Mouse (Mus musculus): Measurements from ENCODE around the gene Ahsa1. TPM values are rescaled to one million over a fixed set of nuclear protein-coding genes. Genes with fewer than 3 reads are reported as not detected.
"Not testable (repeated sequence)": the region's sequence is repeated elsewhere in the genome, so short reads cannot be mapped to it uniquely, and the experiment has no call there.

The Ahsa1 gene
- polyA plus RNA-seq, 1 experiment, result 60.9 TPM

- 61% methylated on average over 3 of the region's 3 CpGs for WGBS
- no peak for DNase-seq (ENCODE audit: low read depth, low spot score)
Observed at GRCm38 (mm10) chr12:87279350-87279749, 13.1 kb downstream of the Ahsa1 start.

GRCm38 (mm10) chr12:87279879-87280278, 13.6 kb downstream of the Ahsa1 start:
- no peak for DNase-seq (ENCODE audit: low read depth, low spot score)

GRCm38 (mm10) chr12:87281766-87282165, 15.5 kb downstream of the Ahsa1 start:
- DNase-seq (ENCODE audit: low read depth, low spot score), result no peak
- WGBS, result 54% methylated on average over 1 of the region's 1 CpGs

More at GRCm38 (mm10) chr12:87279879-87280278, 13.6 kb downstream of the Ahsa1 start:
- 63% methylated on average over 14 of the region's 14 CpGs for WGBS

- WGBS, result 92% methylated on average over 4 of the region's 4 CpGs
- DNase-seq (ENCODE audit: low read depth, low spot score), result no peak
Observed at GRCm38 (mm10) chr12:87282743-87283142, 16.5 kb downstream of the Ahsa1 start.

- WGBS, result 88% methylated on average over 7 of the region's 7 CpGs
- no peak for DNase-seq (ENCODE audit: low read depth, low spot score)
Observed at GRCm38 (mm10) chr12:87283706-87284105, 17.4 kb downstream of the Ahsa1 start.

GRCm38 (mm10) chr12:87284268-87284667, 18.0 kb downstream of the Ahsa1 start:
- DNase-seq (ENCODE audit: low read depth, low spot score), result no peak
- 61% methylated on average over 4 of the region's 4 CpGs for WGBS

- no peak for DNase-seq (ENCODE audit: low read depth, low spot score)
- 68% methylated on average over 5 of the region's 5 CpGs for WGBS
Observed at GRCm38 (mm10) chr12:87284726-87285125, 18.4 kb downstream of the Ahsa1 start.

GRCm38 (mm10) chr12:87289100-87289499, 22.8 kb downstream of the Ahsa1 start:
- DNase-seq (ENCODE audit: low read depth, low spot score), result no peak
- WGBS, result 89% methylated on average over 5 of the region's 5 CpGs

GRCm38 (mm10) chr12:87293934-87294333, 27.7 kb downstream of the Ahsa1 start:
- WGBS, result 75% methylated on average over 6 of the region's 6 CpGs
- DNase-seq (ENCODE audit: low read depth, low spot score), result no peak

GRCm38 (mm10) chr12:87299037-87299656, 32.9 kb downstream of the Ahsa1 start:
- DNase-seq (ENCODE audit: low read depth, low spot score), result no peak
- WGBS, result 12% methylated on average over 29 of the region's 29 CpGs

- 1% methylated on average over 80 of the region's 86 CpGs for WGBS
- DNase-seq (ENCODE audit: low read depth, low spot score), result no peak
Observed at GRCm38 (mm10) chr12:87299657-87300440, 33.6 kb downstream of the Ahsa1 start, which contains the start of gene Ism2. Gene Ism2, minus strand, starts transcription at chr12:87299705.

- WGBS, result 2% methylated on average over 9 of the region's 9 CpGs
- DNase-seq (ENCODE audit: low read depth, low spot score), result no peak
Observed at GRCm38 (mm10) chr12:87300441-87300690, 34.1 kb downstream of the Ahsa1 start.

- no peak for DNase-seq (ENCODE audit: low read depth, low spot score)
- WGBS, result 56% methylated on average over 4 of the region's 4 CpGs
Observed at GRCm38 (mm10) chr12:87301189-87301588, 34.9 kb downstream of the Ahsa1 start.

GRCm38 (mm10) chr12:87305767-87306583, 39.7 kb downstream of the Ahsa1 start:
- 36% methylated on average over 13 of the region's 13 CpGs for WGBS
- no peak for DNase-seq (ENCODE audit: low read depth, low spot score)

GRCm38 (mm10) chr12:87306584-87306844, 40.2 kb downstream of the Ahsa1 start:
- WGBS, result 82% methylated on average over 4 of the region's 4 CpGs
- DNase-seq (ENCODE audit: low read depth, low spot score), result not testable (repeated sequence)

- WGBS, result 70% methylated on average over 2 of the region's 2 CpGs
- no peak for DNase-seq (ENCODE audit: low read depth, low spot score)
Observed at GRCm38 (mm10) chr12:87313098-87313497, 46.8 kb downstream of the Ahsa1 start.

- 89% methylated on average over 1 of the region's 1 CpGs for WGBS
Observed at GRCm38 (mm10) chr12:87317951-87318350, 51.7 kb downstream of the Ahsa1 start.

GRCm38 (mm10) chr12:87319229-87319628, 53.0 kb downstream of the Ahsa1 start:
- no peak for DNase-seq (ENCODE audit: low read depth, low spot score)
- WGBS, result 81% methylated on average over 3 of the region's 3 CpGs

More at GRCm38 (mm10) chr12:87317951-87318350, 51.7 kb downstream of the Ahsa1 start:
- no peak for DNase-seq (ENCODE audit: low read depth, low spot score)

Data from large intestine, adult 2 months (tissue).